Mouse (Mus musculus): ENCODE data around the gene Lpp.

- TF ChIP-seq POLR2A (IDR thresholded peaks at IDR 0.05; ENCODE audit: insufficient read depth, low read depth, low read length), result no peak
- TF ChIP-seq CTCF (IDR thresholded peaks at IDR 0.05; ENCODE audit: insufficient read depth, low read depth, low read length), result no peak
These were observed 416.5 kb downstream of the Lpp start for GRCm38 (mm10) chr16:24809811-24810210.
